Mouse (Mus musculus): ENCODE measurements at regions not wholly inside any gene's neighbourhood (a gene's known extent, or its start where the extent isn't known, plus 50 kb on each side); places are given as distances from the start of the nearest gene placed in this dataset.

GRCm38 (mm10) chr9:69705942-69706341 lies 54.8 kb downstream of the Foxb1 start:
- no peaks in the 10 kb centered on the region for H3K27me3 ChIP-seq
- no peaks in the 10 kb centered on the region for H3K36me3 ChIP-seq
- H3K27ac ChIP-seq = no peak overlapping the region
- H3K4me2 ChIP-seq = no peak overlapping the region
- H3K4me3 ChIP-seq = no peak overlapping the region
- 83% methylated on average over 8 of the region's 8 CpGs for WGBS
- no peak overlapping the region for H3K9ac ChIP-seq
- no peaks in the 10 kb centered on the region for H3K9me3 ChIP-seq (replicated peaks)
- no peak for ATAC-seq (replicated peaks; ENCODE audit: insufficient number of reproducible peaks, insufficient read depth, low FRiP score, low read depth)
- H3K4me1 ChIP-seq (replicated peaks) = no peaks in the 10 kb centered on the region

DNA sequence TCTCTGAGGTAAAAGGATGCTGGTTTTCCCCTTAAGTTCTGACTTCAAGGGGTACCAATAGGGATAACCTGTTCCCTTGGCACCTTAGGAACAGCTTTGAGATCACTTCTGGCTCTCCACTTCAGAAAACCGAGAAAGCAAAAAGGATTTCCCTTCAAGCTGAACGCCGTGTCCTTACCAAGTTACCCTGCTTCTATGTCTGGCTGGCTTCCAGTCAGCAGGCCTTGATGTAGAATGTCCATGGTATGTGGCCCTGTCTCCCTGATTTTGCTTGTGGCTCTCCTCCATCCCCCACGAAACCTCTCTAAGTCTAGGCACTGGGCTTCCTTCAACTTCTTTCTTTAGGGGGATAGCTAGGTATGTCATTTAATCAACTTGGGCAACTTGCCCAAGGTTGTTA lies 55.7 kb downstream of the Foxb1 start:
- H3K36me3 ChIP-seq = no peaks in the 10 kb centered on the region
- WGBS = 60% methylated on average over 4 of the region's 4 CpGs
- no peak overlapping the region for H3K4me2 ChIP-seq
- no peak overlapping the region for H3K27ac ChIP-seq
- H3K9me3 ChIP-seq (replicated peaks) = no peaks in the 10 kb centered on the region
- no peak for ATAC-seq (replicated peaks; ENCODE audit: insufficient number of reproducible peaks, insufficient read depth, low FRiP score, low read depth)
- H3K4me1 ChIP-seq (replicated peaks) = no peaks in the 10 kb centered on the region
- H3K27me3 ChIP-seq = no peaks in the 10 kb centered on the region
- no peak overlapping the region for H3K4me3 ChIP-seq
- no peak overlapping the region for H3K9ac ChIP-seq

DNA sequence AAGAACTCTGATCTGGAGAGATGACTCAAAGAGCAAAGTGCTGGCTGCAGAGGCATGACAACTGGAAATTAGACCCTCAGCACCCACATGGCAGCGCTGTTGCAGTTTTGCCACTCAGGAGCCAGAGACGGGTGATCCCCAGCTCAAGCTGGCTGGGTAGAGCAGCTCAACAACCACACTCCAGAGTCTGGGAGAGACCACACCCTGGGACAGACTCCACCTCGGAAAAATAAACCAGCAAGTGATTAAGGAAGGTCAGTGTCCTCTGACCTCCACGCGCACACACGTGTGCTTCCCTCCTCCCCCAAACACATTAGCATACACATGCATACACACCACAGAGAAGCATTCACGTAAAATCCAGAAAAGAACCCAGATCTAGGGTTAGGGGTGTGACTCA lies 57.0 kb downstream of the Foxb1 start:
- Histone ChIP-seq H3K9me3 (replicated peaks) (no peaks in the 10 kb centered on the region), H3K9ac (no peak overlapping the region), H3K4me3 (no peak overlapping the region), H3K36me3 (no peaks in the 10 kb centered on the region), H3K4me1 (replicated peaks) (no peaks in the 10 kb centered on the region), H3K27me3 (no peaks in the 10 kb centered on the region), H3K27ac (no peak overlapping the region), H3K4me2 (no peak overlapping the region)
- 65% methylated on average over 7 of the region's 7 CpGs for WGBS
- no peak for ATAC-seq (replicated peaks; ENCODE audit: insufficient number of reproducible peaks, insufficient read depth, low FRiP score, low read depth)

- H3K9ac ChIP-seq = no peak overlapping the region
Measured at GRCm38 (mm10) chr9:69702156-69702928, 58.4 kb downstream of the Foxb1 start.

GRCm38 (mm10) chr9:69700696-69701095 lies 60.0 kb downstream of the Foxb1 start:
- H3K9ac ChIP-seq = no peak overlapping the region
- ATAC-seq (replicated peaks; ENCODE audit: insufficient number of reproducible peaks, insufficient read depth, low FRiP score, low read depth) = no peak
- 81% methylated on average over 9 of the region's 9 CpGs for WGBS
- no peak overlapping the region for H3K27ac ChIP-seq
- no peaks in the 10 kb centered on the region for H3K27me3 ChIP-seq
- H3K9me3 ChIP-seq (replicated peaks) = no peaks in the 10 kb centered on the region
- H3K36me3 ChIP-seq = no peaks in the 10 kb centered on the region
- no peak overlapping the region for H3K4me2 ChIP-seq
- no peaks in the 10 kb centered on the region for H3K4me1 ChIP-seq (replicated peaks)
- H3K4me3 ChIP-seq = no peak overlapping the region

More at GRCm38 (mm10) chr9:69702156-69702928, 58.4 kb downstream of the Foxb1 start:
- H3K4me2 ChIP-seq = no peak overlapping the region
- H3K27me3 ChIP-seq = no peaks in the 10 kb centered on the region
- no peaks in the 10 kb centered on the region for H3K4me1 ChIP-seq (replicated peaks)
- H3K9me3 ChIP-seq (replicated peaks) = no peaks in the 10 kb centered on the region
- no peak for ATAC-seq (replicated peaks; ENCODE audit: insufficient number of reproducible peaks, insufficient read depth, low FRiP score, low read depth)
- no peak overlapping the region for H3K27ac ChIP-seq
- no peak overlapping the region for H3K4me3 ChIP-seq
- no peaks in the 10 kb centered on the region for H3K36me3 ChIP-seq
- 81% methylated on average over 8 of the region's 8 CpGs for WGBS

GRCm38 (mm10) chr9:69691756-69692155 lies 69.0 kb downstream of the Foxb1 start:
- H3K9me3 ChIP-seq (replicated peaks) = no peaks in the 10 kb centered on the region
- H3K9ac ChIP-seq = no peak overlapping the region
- no peaks in the 10 kb centered on the region for H3K27me3 ChIP-seq
- H3K36me3 ChIP-seq = no peaks in the 10 kb centered on the region
- 79% methylated on average over 3 of the region's 3 CpGs for WGBS
- no peak overlapping the region for H3K4me3 ChIP-seq
- no peak overlapping the region for H3K27ac ChIP-seq
- H3K4me2 ChIP-seq = no peak overlapping the region
- no peak for ATAC-seq (replicated peaks; ENCODE audit: insufficient number of reproducible peaks, insufficient read depth, low FRiP score, low read depth)
- H3K4me1 ChIP-seq (replicated peaks) = no peaks in the 10 kb centered on the region

DNA sequence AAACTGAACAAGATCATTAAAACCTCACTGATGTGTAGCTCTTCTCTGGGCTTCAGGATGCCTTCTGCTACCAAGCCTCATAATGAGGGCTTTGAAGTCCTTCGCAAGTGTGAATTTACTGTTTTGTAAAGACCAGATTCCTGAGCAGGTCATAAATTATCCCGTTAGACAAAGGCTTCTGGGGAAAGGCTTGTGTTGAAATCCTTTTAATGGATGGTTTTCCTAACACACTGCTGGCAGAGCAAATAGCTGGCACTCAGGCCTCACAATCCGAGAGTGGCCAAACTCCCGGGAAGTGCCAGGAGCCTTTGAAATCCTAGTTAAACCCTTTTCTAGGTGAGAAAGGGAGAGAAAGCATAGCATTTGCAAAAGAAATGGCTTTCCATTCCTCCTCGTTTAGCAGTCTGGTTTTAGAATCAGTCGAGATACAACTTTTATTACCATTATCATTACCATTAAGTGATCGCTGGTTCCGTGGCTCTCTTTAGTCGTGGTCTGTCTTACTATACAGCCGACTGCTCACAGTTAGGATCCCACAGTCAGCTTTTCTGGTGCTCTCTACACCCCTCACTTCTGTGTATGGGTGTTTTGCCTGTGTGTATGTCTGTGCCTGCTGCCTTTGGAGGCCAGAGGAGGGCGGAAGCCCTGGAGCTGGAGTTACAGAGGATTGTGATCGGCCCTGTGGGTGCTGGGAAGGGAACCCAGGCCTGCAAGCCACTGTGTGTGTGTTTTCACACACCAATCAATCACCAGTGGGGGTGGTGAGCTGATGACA lies 73.2 kb downstream of the Foxb1 start:
- 42% methylated on average over 12 of the region's 12 CpGs for WGBS
- Histone ChIP-seq H3K9ac (no peak overlapping the region), H3K4me2 (no peak overlapping the region), H3K27ac (no peak overlapping the region), H3K4me1 (replicated peaks) (no peaks in the 10 kb centered on the region), H3K36me3 (no peaks in the 10 kb centered on the region), H3K4me3 (no peak overlapping the region), H3K9me3 (replicated peaks) (no peaks in the 10 kb centered on the region), H3K27me3 (no peaks in the 10 kb centered on the region)
- no peak for ATAC-seq (replicated peaks; ENCODE audit: insufficient number of reproducible peaks, insufficient read depth, low FRiP score, low read depth)

DNA sequence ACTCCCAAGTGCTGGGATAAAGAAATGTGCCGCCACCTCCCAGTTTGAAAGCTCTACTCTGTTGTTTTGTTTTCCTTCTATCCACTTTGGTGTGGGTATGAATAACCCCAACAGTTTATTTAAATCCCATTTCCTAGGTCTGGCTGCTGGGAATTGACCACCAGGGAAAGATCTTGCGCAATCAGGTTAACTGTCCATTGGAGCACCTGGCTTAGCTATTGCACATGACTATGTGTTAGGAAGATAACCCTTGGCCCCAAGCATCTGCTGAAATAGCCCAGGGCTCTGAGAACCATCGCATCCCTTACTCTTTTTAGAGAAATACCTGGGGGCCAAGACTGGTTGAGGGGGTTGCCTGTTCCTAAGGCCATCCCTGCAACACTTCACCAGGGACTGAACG lies 74.0 kb downstream of the Foxb1 start:
- Histone ChIP-seq H3K4me3 (no peak overlapping the region), H3K9ac (no peak overlapping the region), H3K4me2 (no peak overlapping the region), H3K4me1 (replicated peaks) (no peaks in the 10 kb centered on the region), H3K27me3 (no peaks in the 10 kb centered on the region), H3K36me3 (no peaks in the 10 kb centered on the region), H3K9me3 (replicated peaks) (no peaks in the 10 kb centered on the region), H3K27ac (no peak overlapping the region)
- no peak for ATAC-seq (replicated peaks; ENCODE audit: insufficient number of reproducible peaks, insufficient read depth, low FRiP score, low read depth)
- WGBS = 75% methylated on average over 4 of the region's 4 CpGs

DNA sequence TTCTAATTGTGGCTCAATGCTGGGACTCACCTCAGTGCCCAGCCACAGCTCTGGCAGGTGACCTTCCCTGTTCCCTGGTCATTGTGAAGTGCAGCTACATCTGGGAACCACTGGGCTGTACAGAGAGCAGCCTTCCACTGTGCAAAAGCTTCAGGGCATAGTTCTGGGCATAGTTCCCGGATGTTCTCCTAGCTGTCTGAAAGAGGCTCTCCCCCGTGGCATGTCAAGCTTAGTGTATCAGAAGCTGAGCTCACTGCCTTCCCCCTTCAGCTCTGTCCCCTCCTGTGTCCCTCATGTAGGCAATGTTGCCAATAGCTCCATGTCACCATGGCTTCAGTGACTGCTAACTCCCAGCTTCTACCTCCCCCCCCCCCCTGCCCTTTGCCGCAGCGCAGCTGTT lies 75.1 kb downstream of the Foxb1 start:
- no peaks in the 10 kb centered on the region for H3K27me3 ChIP-seq
- H3K4me1 ChIP-seq (replicated peaks) = no peaks in the 10 kb centered on the region
- no peak overlapping the region for H3K4me2 ChIP-seq
- no peak for ATAC-seq (replicated peaks; ENCODE audit: insufficient number of reproducible peaks, insufficient read depth, low FRiP score, low read depth)
- H3K9me3 ChIP-seq (replicated peaks) = no peaks in the 10 kb centered on the region
- no peak overlapping the region for H3K9ac ChIP-seq
- no peaks in the 10 kb centered on the region for H3K36me3 ChIP-seq
- H3K27ac ChIP-seq = no peak overlapping the region
- 47% methylated on average over 4 of the region's 4 CpGs for WGBS
- no peak overlapping the region for H3K4me3 ChIP-seq

DNA sequence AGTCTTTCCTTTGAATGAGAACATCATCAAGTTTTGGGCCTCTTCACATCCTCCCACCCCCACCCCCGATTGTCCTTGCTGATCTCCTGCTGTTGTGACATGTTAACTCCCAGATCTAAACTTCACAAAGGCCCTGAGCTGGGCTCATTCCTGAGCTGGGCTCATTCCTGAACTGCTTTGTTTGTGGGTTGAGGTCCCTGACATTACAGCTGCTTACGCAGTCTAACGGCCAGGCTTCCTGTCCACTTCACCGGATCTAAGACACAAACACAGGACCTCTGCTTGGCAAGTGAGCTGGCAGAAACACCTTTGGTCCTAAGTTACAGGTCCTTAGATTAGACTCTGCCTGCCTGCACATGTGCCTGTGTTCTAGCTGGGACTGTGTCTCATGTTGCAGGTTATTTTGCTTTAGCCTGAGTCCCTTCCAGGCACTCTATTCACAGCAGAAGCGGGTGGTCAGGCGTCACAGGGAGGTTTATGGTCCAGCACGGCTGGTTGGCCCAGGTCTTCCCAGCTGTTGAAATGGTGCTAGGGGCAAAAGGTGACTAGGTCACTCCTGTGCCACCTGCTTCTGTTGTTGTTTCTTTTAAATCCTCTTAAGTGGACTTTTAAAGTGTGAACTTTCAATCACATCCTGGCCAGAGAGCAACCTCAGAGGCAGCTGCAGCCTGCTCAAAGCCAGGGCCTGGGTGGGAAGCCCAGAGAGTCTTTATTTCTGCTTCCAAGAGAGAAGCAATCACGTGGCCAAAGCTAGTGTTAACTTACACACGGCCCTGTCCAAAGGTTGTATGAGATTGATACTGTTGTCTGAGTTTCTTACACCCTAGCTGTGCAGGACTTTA lies 79.1 kb downstream of the Foxb1 start:
- ATAC-seq (replicated peaks; ENCODE audit: insufficient number of reproducible peaks, insufficient read depth, low FRiP score, low read depth) = no peak

GRCm38 (mm10) chr9:69678634-69679033 lies 82.1 kb downstream of the Foxb1 start:
- Histone ChIP-seq H3K9ac (no peak overlapping the region), H3K27ac (no peak overlapping the region), H3K9me3 (replicated peaks) (no peaks in the 10 kb centered on the region), H3K4me2 (no peak overlapping the region), H3K27me3 (peaks cover 11% of the 10 kb centered on the region; the same call in 1 of the 2 replicates), H3K36me3 (no peaks in the 10 kb centered on the region), H3K4me1 (replicated peaks) (no peaks in the 10 kb centered on the region), H3K4me3 (no peak overlapping the region)
- no peak for ATAC-seq (replicated peaks; ENCODE audit: insufficient number of reproducible peaks, insufficient read depth, low FRiP score, low read depth)
- 63% methylated on average over 1 of the region's 1 CpGs for WGBS

More for the DNA sequence above, 79.1 kb downstream of the Foxb1 start:
- H3K27ac ChIP-seq = no peak overlapping the region
- no peaks in the 10 kb centered on the region for H3K4me1 ChIP-seq (replicated peaks)
- no peaks in the 10 kb centered on the region for H3K9me3 ChIP-seq (replicated peaks)
- H3K4me3 ChIP-seq = no peak overlapping the region
- H3K4me2 ChIP-seq = no peak overlapping the region
- no peak overlapping the region for H3K9ac ChIP-seq
- no peaks in the 10 kb centered on the region for H3K36me3 ChIP-seq
- WGBS = 36% methylated on average over 9 of the region's 9 CpGs
- no peaks in the 10 kb centered on the region for H3K27me3 ChIP-seq

All from heart, embryonic 15.5 days (tissue).